Mouse (Mus musculus): ENCODE results near the gene Mroh7. TPM values are rescaled to one million over a fixed set of nuclear protein-coding genes. Genes with fewer than 3 reads are reported as not detected.

Gene Mroh7
- total RNA-seq, 1 experiment from 2014 or later: 0.41 TPM

GRCm38 (mm10) chr4:106693841-106694430 is 36.8 kb downstream of the Mroh7 start:
- no peak for DNase-seq

GRCm38 (mm10) chr4:106688636-106689296 is 42.0 kb downstream of the Mroh7 start:
- no peak for DNase-seq

- DNase-seq: no peak
These were observed 49.8 kb downstream of the Mroh7 start for GRCm38 (mm10) chr4:106680955-106681354.

- no peak for DNase-seq
These were observed 51.6 kb downstream of the Mroh7 start for GRCm38 (mm10) chr4:106679152-106679551.

DNA sequence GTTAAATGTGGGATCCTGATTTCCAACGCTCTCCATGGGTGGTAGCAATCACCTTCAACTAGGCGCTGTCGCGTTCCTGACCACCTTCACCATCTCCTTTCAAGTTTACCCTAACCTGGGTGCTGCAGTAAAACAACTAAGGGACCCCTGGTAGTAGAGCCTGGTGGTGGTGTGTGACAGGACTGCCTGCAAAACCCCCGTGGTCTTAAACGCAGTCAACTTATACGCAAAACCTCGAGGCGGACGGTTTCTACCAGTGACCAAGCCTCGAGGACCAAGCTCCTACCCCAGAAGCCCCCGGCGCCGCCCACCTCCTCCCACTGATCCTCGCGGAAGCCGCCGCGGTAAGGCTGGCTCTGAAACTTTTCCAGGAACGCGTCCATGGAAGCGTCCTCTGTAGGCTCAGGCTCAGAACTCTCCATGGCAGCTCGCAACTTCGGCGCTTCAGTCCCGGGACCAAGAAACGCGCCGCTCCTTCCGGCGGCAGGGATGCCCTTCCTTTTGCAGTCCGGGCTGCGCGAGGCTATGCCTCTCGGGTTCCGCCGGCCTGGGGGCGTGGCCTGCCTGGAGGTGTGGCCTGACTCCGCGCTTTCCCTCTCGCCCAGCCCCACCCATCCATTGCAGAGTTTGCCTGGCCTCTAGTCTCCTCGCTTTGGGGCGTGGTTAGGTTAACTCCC is 52.1 kb downstream of the Mroh7 start, which contains the start of gene Ttc4:
Ttc4 (minus strand) TSS at position 503 of the 677 bp plus-strand sequence.
- peak; percentile 96 for DNase-seq

- DNase-seq: no peak
These were observed 54.0 kb downstream of the Mroh7 start for GRCm38 (mm10) chr4:106676749-106677148.

GRCm38 (mm10) chr4:106666546-106666945 is 64.2 kb downstream of the Mroh7 start:
- no peak for DNase-seq

GRCm38 (mm10) chr4:106665673-106666072 is 65.1 kb downstream of the Mroh7 start:
- DNase-seq: no peak

GRCm38 (mm10) chr4:106665269-106665668 is 65.5 kb downstream of the Mroh7 start:
- DNase-seq: no peak

GRCm38 (mm10) chr4:106664697-106665096 is 66.0 kb downstream of the Mroh7 start:
- DNase-seq: no peak

DNA sequence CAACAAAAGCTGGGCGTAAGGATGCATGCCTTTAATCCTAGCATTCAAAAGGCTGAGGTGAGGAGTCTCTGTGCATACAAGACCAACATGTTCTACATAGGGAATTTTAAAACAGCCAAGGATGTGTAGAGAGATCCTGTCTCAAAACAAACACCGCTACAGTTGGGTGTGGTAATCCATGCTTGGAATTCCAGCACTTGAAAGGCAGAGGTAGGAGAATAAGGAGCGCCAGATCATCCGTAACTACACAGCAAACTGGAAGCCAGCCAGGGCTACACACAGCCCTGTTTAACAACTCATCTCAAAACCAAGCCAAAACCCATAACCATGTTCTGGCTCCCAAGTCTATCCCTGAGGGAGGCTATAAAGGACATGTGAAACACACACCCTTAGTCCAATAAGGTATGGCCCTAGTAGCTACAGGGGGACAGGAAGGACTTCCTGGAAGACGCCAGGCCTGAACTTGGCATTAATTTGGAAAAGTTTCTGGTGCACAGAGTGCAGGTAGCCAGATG is 66.7 kb downstream of the Mroh7 start:
- no peak for DNase-seq

- no peak for DNase-seq
These were observed 75.0 kb downstream of the Mroh7 start for GRCm38 (mm10) chr4:106655681-106656080.

DNA sequence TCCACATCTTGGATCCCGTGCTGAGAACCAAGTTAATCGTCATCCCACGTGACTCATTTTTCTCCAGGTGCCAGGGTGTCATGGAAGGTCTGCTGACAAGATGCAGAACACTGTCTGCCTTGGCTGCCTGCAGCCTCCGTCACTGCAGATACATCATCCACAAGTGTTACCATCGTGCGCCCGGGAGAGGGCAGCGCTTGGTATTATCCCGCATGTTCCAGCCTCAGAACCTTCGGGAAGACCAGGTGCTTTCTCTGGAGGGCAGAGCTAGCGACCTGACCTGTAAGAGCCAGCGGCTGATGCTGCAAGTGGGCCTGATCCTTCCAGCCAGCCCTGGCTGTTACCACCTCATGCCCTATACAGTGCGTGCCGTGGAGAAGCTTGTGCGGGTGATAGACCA is 77.7 kb downstream of the Mroh7 start:
- no peak for DNase-seq

DNA sequence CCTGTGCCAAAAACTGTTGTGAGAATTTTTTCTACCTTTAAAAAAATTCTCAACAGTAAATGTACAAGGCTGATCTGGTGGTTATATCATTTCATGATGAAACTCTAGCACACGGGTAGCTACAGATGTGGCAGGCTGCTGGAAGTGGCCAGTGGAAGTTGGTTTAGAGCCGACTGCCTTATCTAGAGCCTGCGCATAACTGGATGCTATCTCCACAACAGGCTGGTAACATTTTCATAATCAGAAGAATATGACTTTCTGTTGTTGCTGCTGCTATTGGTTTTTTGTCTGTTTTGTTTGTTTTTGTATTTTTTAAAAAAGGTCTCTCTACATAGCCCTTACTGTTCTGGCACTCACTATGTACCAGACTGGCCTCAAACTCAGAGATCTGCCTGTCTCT is 78.2 kb downstream of the Mroh7 start:
- no peak for DNase-seq

- DNase-seq: peak; percentile 99
These were observed 79.7 kb downstream of the Mroh7 start, which contains the start of gene Pars2 for GRCm38 (mm10) chr4:106650833-106651527. Gene Pars2 (plus strand): TSS chr4:106651069.

DNA sequence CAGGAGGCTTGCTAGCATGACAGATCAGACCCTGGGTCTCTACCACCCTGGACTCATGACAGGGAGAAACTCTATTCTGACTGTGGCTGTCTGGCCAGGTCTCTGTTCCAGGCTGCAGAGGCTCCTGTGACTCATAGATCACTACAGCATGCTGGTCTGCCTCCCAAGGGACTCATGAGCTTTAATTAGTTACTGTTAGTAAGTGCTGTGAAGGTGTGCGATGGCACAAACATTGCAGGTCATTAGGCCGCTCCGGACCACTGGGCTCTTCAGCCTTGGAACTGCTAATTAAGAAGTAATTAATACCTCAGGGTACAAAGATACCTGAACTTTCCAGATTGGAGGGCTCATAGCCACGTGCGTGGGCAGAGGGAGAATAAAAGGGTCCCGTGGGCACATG is 83.6 kb downstream of the Mroh7 start:
- no peak for DNase-seq

DNA sequence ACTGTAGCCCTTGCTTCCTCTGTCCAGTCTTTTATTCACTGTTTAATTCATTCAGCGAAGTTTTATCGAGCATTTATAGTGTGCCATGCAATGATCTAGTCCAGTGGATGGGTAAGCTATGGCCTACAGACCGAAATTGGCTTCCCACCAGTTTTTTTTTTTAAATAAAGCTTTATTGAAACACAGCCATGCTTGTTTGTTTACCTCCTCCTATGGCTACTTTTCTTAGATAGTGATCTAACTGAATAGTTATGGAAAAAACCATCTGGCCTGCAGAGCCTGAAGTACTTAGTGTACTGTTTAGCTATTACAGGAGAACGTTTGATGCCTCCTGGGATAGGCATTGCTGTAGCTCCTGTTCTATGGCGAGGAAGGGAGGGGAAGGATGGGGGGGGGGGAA is 84.9 kb downstream of the Mroh7 start:
- no peak for DNase-seq

DNA sequence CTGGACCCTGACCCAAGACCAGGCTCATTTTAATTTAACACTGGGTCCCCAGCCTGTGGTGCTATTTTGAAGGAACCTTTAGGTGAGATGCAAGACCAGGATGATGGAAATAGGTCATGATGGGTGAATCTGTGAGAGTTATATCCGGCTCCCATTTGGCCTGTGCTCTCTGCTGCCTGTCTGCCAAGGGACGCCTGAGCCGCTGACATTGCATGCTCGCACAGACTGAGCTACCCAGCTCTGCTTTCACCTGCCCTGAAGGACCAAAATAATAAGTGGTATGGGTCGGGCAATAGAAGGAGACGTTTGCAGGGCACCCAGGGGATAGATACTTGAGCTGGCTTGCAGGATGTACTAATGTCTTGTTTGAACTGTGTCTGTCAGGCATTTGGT is 86.5 kb downstream of the Mroh7 start:
- no peak for DNase-seq

- DNase-seq: no peak
These were observed 87.1 kb downstream of the Mroh7 start for GRCm38 (mm10) chr4:106643483-106644217.

DNA sequence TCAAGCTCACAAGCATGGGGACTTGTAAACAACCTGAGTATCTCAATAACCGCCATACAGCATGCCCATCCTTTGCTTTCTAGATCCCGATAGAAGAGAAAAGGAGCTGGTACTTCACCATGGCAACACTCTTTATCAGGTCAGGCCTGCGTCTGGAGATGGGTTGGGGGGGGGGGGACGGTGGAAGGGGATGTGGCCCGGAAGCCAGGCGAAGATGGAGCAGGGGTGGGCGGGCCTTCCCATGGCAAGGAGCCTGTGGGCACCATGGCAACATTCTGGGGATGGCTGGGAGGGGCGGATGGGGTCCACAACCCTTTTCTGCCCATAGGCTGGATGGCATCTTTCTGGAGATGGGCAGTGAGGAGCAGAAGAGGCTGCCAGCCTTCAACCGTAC is 96.6 kb downstream of the Mroh7 start:
- no peak for DNase-seq

DNA sequence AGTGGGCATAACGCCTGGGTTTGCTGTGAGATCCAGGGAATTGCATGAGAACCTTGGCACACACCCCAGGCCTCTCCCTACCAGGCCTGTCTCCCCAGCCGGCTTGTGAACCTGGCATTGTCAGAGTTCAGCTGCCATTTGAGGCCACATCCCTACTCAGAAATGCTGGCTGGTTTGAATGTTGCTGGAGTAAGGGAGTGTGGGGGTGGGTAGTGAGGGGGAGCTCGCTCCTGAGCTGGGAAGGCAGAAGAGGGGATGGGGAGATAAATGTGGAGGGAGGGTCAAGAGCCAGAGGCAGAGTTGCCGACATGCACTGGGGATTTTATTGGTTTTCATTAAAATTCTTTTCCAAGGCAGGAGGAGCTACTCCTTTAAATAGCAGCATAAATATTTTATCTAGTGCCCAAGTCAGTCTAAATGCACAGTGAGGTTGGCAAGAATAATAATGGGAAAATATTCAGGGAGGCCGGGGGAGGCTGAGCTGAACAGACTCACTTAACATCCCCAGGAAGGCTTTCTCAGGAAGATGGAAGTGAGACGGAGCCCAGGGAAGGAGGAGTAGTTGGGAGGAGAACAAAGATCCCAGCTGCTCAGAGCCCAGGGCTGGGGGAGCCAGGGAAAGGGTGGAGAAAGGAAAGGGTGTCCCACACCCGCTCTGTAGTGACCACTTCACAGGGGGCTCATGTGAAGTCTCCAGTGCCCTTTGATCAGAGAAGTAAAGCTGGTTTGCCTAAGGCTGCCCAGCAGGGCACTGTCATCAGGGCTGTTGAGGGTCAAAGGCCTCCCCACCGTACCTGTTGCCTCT is 97.2 kb downstream of the Mroh7 start:
- peak; percentile 14 for DNase-seq

All from adrenal gland, postnatal 14 days (tissue).